Mouse (Mus musculus) testis, adult 2 months (tissue): ENCODE data around the gene Spata31d1b.

Experiments used
- CTCF ChIP-seq: fragments of 200-500 bp; IDR thresholded peaks from 2 replicates; pipeline ENCODE4 v1.5.1; 2012; ENCODE audit warnings: low read depth, mild to moderate bottlenecking, inconsistent platforms, low read length, moderate library complexity; ENCODE audit not compliant: control insufficient read depth, insufficient read depth, insufficient replicate concordance
- POLR2A ChIP-seq: fragments of 200-500 bp; IDR thresholded peaks from 2 replicates; pipeline ENCODE4 v1.6.1; 2012; ENCODE audit warnings: low read depth, mild to moderate bottlenecking, inconsistent platforms, low read length, moderate library complexity; ENCODE audit not compliant: control insufficient read depth

DNA sequence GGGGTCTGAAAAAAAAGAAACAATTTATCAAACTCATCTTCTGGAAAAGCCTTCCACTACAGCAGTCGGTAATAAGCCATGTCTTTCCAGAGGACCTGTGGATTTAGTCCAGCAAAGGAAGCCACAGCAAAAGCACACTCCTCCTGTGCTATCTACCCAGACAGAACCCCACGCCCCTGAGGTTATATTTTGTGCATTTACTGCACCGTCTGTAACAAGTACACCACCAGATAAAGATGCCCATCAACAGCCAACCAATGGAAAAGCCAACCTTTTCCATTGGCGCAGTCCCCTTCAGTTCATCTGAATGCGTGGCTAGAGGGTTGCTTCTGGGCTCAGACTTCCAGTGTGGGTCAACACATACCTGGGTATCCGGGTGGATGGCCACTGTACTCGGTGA, 50.7 kb downstream of the Spata31d1b start:
- TF ChIP-seq CTCF (no peak), POLR2A (no peak)
